Mouse (Mus musculus) B cell, adult (primary cell): ENCODE data around the gene Slc30a4. TPM values are rescaled to one million over a fixed set of nuclear protein-coding genes. Genes with fewer than 3 reads are reported as not detected.

ENCODE experiments used
- total RNA-seq: library from RNA; stranded (reverse); gene quantifications from 4 replicates; pipeline ENCODE4 v1.2.4, GENCODE M21; 2023; ENCODE audit not compliant: inconsistent age

Gene Slc30a4
- total RNA-seq: 11.9 to 14.7 TPM (median 12.9 TPM) in 4 replicates

GRCm38 (mm10) chr2:122702181-122703036, at the start of gene Slc30a4:
Gene Slc30a4, minus strand, starts transcription at chr2:122702663.

DNA sequence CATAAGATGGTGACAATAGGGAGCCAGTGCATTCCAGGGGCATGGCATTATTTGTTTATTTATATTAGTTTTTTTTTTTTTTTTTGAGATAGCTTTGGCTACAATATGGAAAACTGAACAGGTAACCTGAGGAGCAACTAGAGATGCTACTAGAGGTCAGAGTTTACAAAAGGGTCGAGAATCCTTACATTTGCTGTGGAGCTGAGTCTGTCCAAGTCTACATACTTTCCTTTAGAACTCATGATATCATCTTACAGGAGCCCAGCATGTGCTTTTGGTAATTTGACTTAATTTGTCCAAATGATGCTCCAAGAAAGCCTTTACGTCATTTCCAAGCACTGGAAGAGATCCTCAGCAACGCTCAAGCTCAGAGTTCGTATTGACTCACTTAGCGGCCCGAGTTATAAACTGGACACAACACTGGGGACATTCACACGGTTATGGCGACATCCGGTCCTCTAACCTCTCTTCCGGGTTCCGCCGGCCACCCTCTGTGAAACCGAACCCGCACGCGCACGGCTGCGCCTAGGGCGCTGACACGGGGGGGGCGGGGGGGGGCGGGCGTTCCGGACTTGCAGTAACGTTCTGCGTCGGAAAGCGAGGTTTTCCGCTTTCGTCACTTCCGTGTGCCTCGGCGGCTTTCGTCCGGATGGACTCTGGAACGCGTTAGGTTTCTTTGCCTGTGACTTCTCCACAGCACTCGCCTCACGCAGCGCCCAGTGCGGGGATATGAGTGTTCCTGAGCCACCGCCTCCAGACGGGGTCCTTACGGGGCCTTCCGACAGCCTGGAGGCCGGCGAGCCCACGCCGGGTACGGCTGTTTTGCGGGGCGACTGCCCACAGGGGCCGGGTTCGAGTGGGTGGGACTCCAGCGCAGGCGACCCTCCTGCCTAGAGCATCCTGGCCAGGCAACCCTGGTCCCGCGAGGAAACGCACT, 35.7 kb upstream of the Slc30a4 start, which contains the start of gene Bloc1s6:
Bloc1s6 (plus strand) TSS at position 610 of the 937 bp plus-strand sequence.

GRCm38 (mm10) chr2:122636686-122637085, 65.8 kb downstream of the Slc30a4 start, which contains the start of gene AA467197:
Gene AA467197, plus strand, starts transcription at chr2:122636986.

Other genes starting within 250 kb of the Slc30a4 start
- 1.9 to 3.2 TPM (median 2.8 TPM) in 4 replicates for gene Gm14085, start 217.7 kb downstream of the Slc30a4 start, total RNA-seq
- gene Gatm, start 91.4 kb downstream of the Slc30a4 start, total RNA-seq: 0.36 to 1.1 TPM (median 0.86 TPM) in 4 replicates
- 3.9 to 8.6 TPM (median 6.8 TPM) in 4 replicates for gene AA467197, start 65.7 kb downstream of the Slc30a4 start, total RNA-seq
- 28.2 to 32.2 TPM (median 30.1 TPM) in 4 replicates for gene Bloc1s6, start 35.8 kb upstream of the Slc30a4 start, total RNA-seq
- 0.51 to 0.81 TPM in 2 of 4 replicates, not detected in the others for gene Sqor, start 62.6 kb upstream of the Slc30a4 start, total RNA-seq